Mouse (Mus musculus) retina, embryonic 14.5 days (tissue): ENCODE measurements around the gene Unc45a.

Source experiments
- DNase-seq: peaks from one replicate; pipeline ENCODE4 v3.0.0-alpha.2; 2015; ENCODE audit warnings: low spot score

Gene Unc45a

GRCm38 (mm10) chr7:80340793-80341192 lies at the start of gene Unc45a:
Gene Unc45a, minus strand, starts transcription at chr7:80341005.
- peak; percentile 81 for DNase-seq

GRCm38 (mm10) chr7:80387633-80388543 lies 47.1 kb upstream of the Unc45a start, which contains the start of gene Fes:
Gene Fes, minus strand, starts transcription at chr7:80387946.
- DNase-seq: peak; percentile 57

- DNase-seq: no peak
These were observed 46.3 kb upstream of the Unc45a start for GRCm38 (mm10) chr7:80387033-80387632.

GRCm38 (mm10) chr7:80386235-80386930 lies 45.6 kb upstream of the Unc45a start:
- DNase-seq: peak; percentile 98

- DNase-seq: no peak
These were observed 42.1 kb upstream of the Unc45a start for GRCm38 (mm10) chr7:80382919-80383318.

GRCm38 (mm10) chr7:80379531-80379930 lies 38.7 kb upstream of the Unc45a start:
- peak; percentile 65 for DNase-seq

- peak; percentile 85 for DNase-seq
These were observed 36.7 kb upstream of the Unc45a start for GRCm38 (mm10) chr7:80377471-80377870.

GRCm38 (mm10) chr7:80376192-80376591 lies 35.4 kb upstream of the Unc45a start:
- no peak for DNase-seq

GRCm38 (mm10) chr7:80375376-80376039 lies 34.7 kb upstream of the Unc45a start:
- no peak for DNase-seq

- no peak for DNase-seq
These were observed 33.9 kb upstream of the Unc45a start for GRCm38 (mm10) chr7:80374733-80375132.

- DNase-seq: no peak
These were observed 33.5 kb upstream of the Unc45a start for GRCm38 (mm10) chr7:80374280-80374679.

GRCm38 (mm10) chr7:80373850-80374249 lies 33.0 kb upstream of the Unc45a start:
- no peak for DNase-seq

GRCm38 (mm10) chr7:80373352-80373751 lies 32.5 kb upstream of the Unc45a start:
- no peak for DNase-seq

- DNase-seq: no peak
These were observed 31.9 kb upstream of the Unc45a start for GRCm38 (mm10) chr7:80372667-80373066.

GRCm38 (mm10) chr7:80372166-80372565 lies 31.4 kb upstream of the Unc45a start:
- no peak for DNase-seq

GRCm38 (mm10) chr7:80371041-80371751 lies 30.4 kb upstream of the Unc45a start, which contains the start of gene Man2a2:
Gene Man2a2, minus strand, starts transcription at chr7:80371375.
- DNase-seq: peak; percentile 84

GRCm38 (mm10) chr7:80370649-80371040 lies 29.8 kb upstream of the Unc45a start:
- DNase-seq: peak; percentile 74

- DNase-seq: no peak
These were observed 29.2 kb upstream of the Unc45a start for GRCm38 (mm10) chr7:80369967-80370431.

- DNase-seq: no peak
These were observed 28.7 kb upstream of the Unc45a start for GRCm38 (mm10) chr7:80369461-80369860.

- DNase-seq: no peak
These were observed 28.0 kb upstream of the Unc45a start for GRCm38 (mm10) chr7:80368635-80369421.
